Comparison of ENCODE assay signal across 13 mouse cellular contexts in genomic region chr8:57010318-57011024, GRCm38 (mm10).
"Had no signal": no experiment of that assay in that cellular context is flagged by ENCODE, and none has a peak within 500 bp of the region (broad histone marks: within the 10 kb centered on the region; RNA-seq: fewer than 3 reads in every experiment).

No protein-coding gene starts in this region.

- H3K4me1 ChIP-seq: midbrain, embryonic 12.5 days; midbrain, embryonic 15.5 days; neural tube, embryonic 12.5 days; stomach, embryonic 15.5 days had no signal

- H3K9ac ChIP-seq: lung, embryonic 14.5 days; midbrain, embryonic 12.5 days; midbrain, embryonic 15.5 days; neural tube, embryonic 12.5 days; stomach, embryonic 15.5 days had no signal

- H3K9me3 ChIP-seq: midbrain, embryonic 12.5 days; midbrain, embryonic 15.5 days; neural tube, embryonic 12.5 days; stomach, embryonic 15.5 days had no signal

- H3K27me3 ChIP-seq: midbrain, embryonic 12.5 days; midbrain, embryonic 15.5 days; neural tube, embryonic 12.5 days; stomach, embryonic 15.5 days had no signal

- ATAC-seq: midbrain, embryonic 15.5 days had no signal

- H3K27ac ChIP-seq: midbrain, embryonic 12.5 days; midbrain, embryonic 15.5 days; neural tube, embryonic 12.5 days; stomach, embryonic 15.5 days; stomach, postnatal 0 days had no signal

- H3K4me3 ChIP-seq: midbrain, embryonic 12.5 days; midbrain, embryonic 15.5 days; neural tube, embryonic 12.5 days; stomach, embryonic 15.5 days had no signal

- H3K4me2 ChIP-seq: lung, embryonic 14.5 days; midbrain, embryonic 12.5 days; midbrain, embryonic 15.5 days; neural tube, embryonic 12.5 days; stomach, embryonic 15.5 days had no signal

- DNase-seq: lung, adult 18-20 months; lung, embryonic 14.5 days; lung, postnatal 10 days; lung, postnatal 4 days; right cerebral cortex, postnatal 14 days; thymus, adult 2 months; thymus, postnatal 25 days; thymus, postnatal 4 days had no signal

- H3K36me3 ChIP-seq: midbrain, embryonic 12.5 days; midbrain, embryonic 15.5 days; neural tube, embryonic 12.5 days; stomach, embryonic 15.5 days had no signal
